Mouse (Mus musculus): ENCODE data around the gene Ckap2. TPM values are rescaled to one million over a fixed set of nuclear protein-coding genes. Genes with fewer than 3 reads are reported as not detected.

The Ckap2 gene
- total and polyA plus RNA-seq, 3 experiments = 0.11 to 0.29 (median 0.21) TPM

GRCm38 (mm10) chr8:22192660-22193431, 7.2 kb upstream of the Ckap2 start, which contains the start of gene Vps36:
Vps36 (plus strand) TSS chr8:22192809.
- Histone ChIP-seq H3K27me3 (ENCODE audit: control insufficient read depth, insufficient read depth, low read length) (no peaks in the 10 kb centered on the region), H3K4me3 (peak within 1 kb of the TSS; percentile 81), H3K79me2 (replicated peaks; ENCODE audit: control insufficient read depth, insufficient read depth, low read length) (peaks cover 4% of the 10 kb centered on the region; the same call in 1 of the 2 replicates), H3K9ac (ENCODE audit: low read depth, low read length) (peak within 1 kb of the TSS; percentile 99), H3K4me1 (ENCODE audit: control insufficient read depth, insufficient read depth, low read length) (no peaks in the 10 kb centered on the region; the same call in 1 of the 2 replicates), H3K36me3 (ENCODE audit: control insufficient read depth, insufficient read depth, low read length) (0 out of 2 replicates have a peak, but pooled peaks cover 2% of the 10 kb centered on the region), H3K27ac (peak within 1 kb of the TSS; percentile 99)
- TF ChIP-seq EP300 (IDR thresholded peaks at IDR 0.05; ENCODE audit: insufficient read depth, low read depth, low read length) = no peak
- peak; percentile 96 for TF ChIP-seq CTCF (IDR thresholded peaks at IDR 0.05)
- peak; percentile 52; the same call in 1 of the 2 replicates for TF ChIP-seq POLR2A (IDR thresholded peaks at IDR 0.05; ENCODE audit: insufficient read depth, low read depth, low read length)
- WGBS = under 1% methylated on average over 73 of the region's 73 CpGs
- peak; percentile 93 to 95 for DNase-seq
- intact Hi-C loops (cut with DNase I) = loop anchor here (1.0 to 10.0 kb wide), 5 partner anchors 35 to 204 kb away; partner anchors contain the start of gene Slc25a15

- H3K36me3 ChIP-seq (ENCODE audit: control insufficient read depth, insufficient read depth, low read length) = no peaks in the 10 kb centered on the region
- no peaks in the 10 kb centered on the region for H3K79me2 ChIP-seq (replicated peaks; ENCODE audit: control insufficient read depth, insufficient read depth, low read length)
- peak overlapping the region; percentile 69 for H3K4me3 ChIP-seq
- H3K27ac ChIP-seq = no peak overlapping the region
- intact Hi-C loops (cut with DNase I) = loop anchor here (2.0 to 5.0 kb wide), 2 partner anchors 18 to 128 kb away; partner anchors contain the start of gene Nek3
- H3K27me3 ChIP-seq (ENCODE audit: control insufficient read depth, insufficient read depth, low read length) = no peaks in the 10 kb centered on the region
- peaks cover 2% of the 10 kb centered on the region; the same call in 1 of the 2 replicates for H3K4me1 ChIP-seq (ENCODE audit: control insufficient read depth, insufficient read depth, low read length)
- 6% methylated on average over 3 of the region's 3 CpGs for WGBS
- H3K9ac ChIP-seq (ENCODE audit: low read depth, low read length) = no peak overlapping the region
- DNase-seq = no peak
- TF ChIP-seq POLR2A (IDR thresholded peaks at IDR 0.05; ENCODE audit: insufficient read depth, low read depth, low read length) = no peak
- TF ChIP-seq EP300 (IDR thresholded peaks at IDR 0.05; ENCODE audit: insufficient read depth, low read depth, low read length) = no peak
- TF ChIP-seq CTCF (IDR thresholded peaks at IDR 0.05) = no peak
These were observed 735 bp downstream of the Ckap2 start for GRCm38 (mm10) chr8:22184884-22185283.

- DNase-seq = no peak
- H3K27me3 ChIP-seq (ENCODE audit: control insufficient read depth, insufficient read depth, low read length) = no peaks in the 10 kb centered on the region
- H3K4me3 ChIP-seq = no peak overlapping the region
- no peaks in the 10 kb centered on the region for H3K4me1 ChIP-seq (ENCODE audit: control insufficient read depth, insufficient read depth, low read length)
- H3K9ac ChIP-seq (ENCODE audit: low read depth, low read length) = no peak overlapping the region
- TF ChIP-seq CTCF (IDR thresholded peaks at IDR 0.05) (no peak), POLR2A (IDR thresholded peaks at IDR 0.05; ENCODE audit: insufficient read depth, low read depth, low read length) (no peak), EP300 (IDR thresholded peaks at IDR 0.05; ENCODE audit: insufficient read depth, low read depth, low read length) (no peak)
- WGBS = 96% methylated on average over 7 of the region's 7 CpGs
- intact Hi-C loops (cut with DNase I) = no loop called here
- no peaks in the 10 kb centered on the region for H3K79me2 ChIP-seq (replicated peaks; ENCODE audit: control insufficient read depth, insufficient read depth, low read length)
- H3K36me3 ChIP-seq (ENCODE audit: control insufficient read depth, insufficient read depth, low read length) = no peaks in the 10 kb centered on the region
- no peak overlapping the region for H3K27ac ChIP-seq
These were observed 9.7 kb downstream of the Ckap2 start for GRCm38 (mm10) chr8:22175966-22176365.

GRCm38 (mm10) chr8:22169167-22169566, 16.5 kb downstream of the Ckap2 start:
- H3K79me2 ChIP-seq (replicated peaks; ENCODE audit: control insufficient read depth, insufficient read depth, low read length) = no peaks in the 10 kb centered on the region
- intact Hi-C loops (cut with DNase I) = loop anchor here (5.0 kb wide), 2 partner anchors 107 to 177 kb away; partner anchors contain the start of genes Alg11 and Atp7b
- no peaks in the 10 kb centered on the region for H3K36me3 ChIP-seq (ENCODE audit: control insufficient read depth, insufficient read depth, low read length)
- no peak overlapping the region for H3K9ac ChIP-seq (ENCODE audit: low read depth, low read length)
- H3K27ac ChIP-seq = no peak overlapping the region
- no peak overlapping the region for H3K4me3 ChIP-seq
- H3K4me1 ChIP-seq (ENCODE audit: control insufficient read depth, insufficient read depth, low read length) = peaks cover 4% of the 10 kb centered on the region
- WGBS = 96% methylated on average over 5 of the region's 5 CpGs
- TF ChIP-seq POLR2A (IDR thresholded peaks at IDR 0.05; ENCODE audit: insufficient read depth, low read depth, low read length) = no peak
- no peak for TF ChIP-seq EP300 (IDR thresholded peaks at IDR 0.05; ENCODE audit: insufficient read depth, low read depth, low read length)
- TF ChIP-seq CTCF (IDR thresholded peaks at IDR 0.05) = no peak
- no peak for DNase-seq
- H3K27me3 ChIP-seq (ENCODE audit: control insufficient read depth, insufficient read depth, low read length) = no peaks in the 10 kb centered on the region

- peak; percentile 84 to 90 for DNase-seq
- peak within 1 kb of the TSS; percentile 59 for H3K27ac ChIP-seq
- no peaks in the 10 kb centered on the region for H3K36me3 ChIP-seq (ENCODE audit: control insufficient read depth, insufficient read depth, low read length)
- H3K27me3 ChIP-seq (ENCODE audit: control insufficient read depth, insufficient read depth, low read length) = no peaks in the 10 kb centered on the region
- H3K4me1 ChIP-seq (ENCODE audit: control insufficient read depth, insufficient read depth, low read length) = peaks cover 4% of the 10 kb centered on the region
- no peak for TF ChIP-seq EP300 (IDR thresholded peaks at IDR 0.05; ENCODE audit: insufficient read depth, low read depth, low read length)
- TF ChIP-seq CTCF (IDR thresholded peaks at IDR 0.05) = peak; percentile 83
- TF ChIP-seq POLR2A (IDR thresholded peaks at IDR 0.05; ENCODE audit: insufficient read depth, low read depth, low read length) = peak; percentile 81
- WGBS = under 1% methylated on average over 36 of the region's 43 CpGs
- peak within 1 kb of the TSS; percentile 53 for H3K4me3 ChIP-seq
- no peaks in the 10 kb centered on the region for H3K79me2 ChIP-seq (replicated peaks; ENCODE audit: control insufficient read depth, insufficient read depth, low read length)
- peak within 1 kb of the TSS; percentile 82 for H3K9ac ChIP-seq (ENCODE audit: low read depth, low read length)
- intact Hi-C loops (cut with DNase I) = loop anchor here (2.0 to 5.0 kb wide), 3 partner anchors 19 to 174 kb away; partner anchors contain the start of genes Alg11, Atp7b and Ckap2
These were observed 19.5 kb downstream of the Ckap2 start, which contains the start of gene Nek3 for GRCm38 (mm10) chr8:22166080-22166603. Nek3 (minus strand) TSS chr8:22166435.

Measured in heart, adult 2 months (tissue).